Mouse (Mus musculus) embryonic fibroblast, embryonic 13.5 days (primary cell): ENCODE data around the gene Babam2. TPM values are rescaled to one million over a fixed set of nuclear protein-coding genes. Genes with fewer than 3 reads are reported as not detected.
A peak's percentile ranks its signal among the peaks of the same experiment; 100 is the strongest.
"Not testable (repeated sequence)": the region's sequence is repeated elsewhere in the genome, so short reads cannot be mapped to it uniquely, and the experiment has no call there.

Experiments
- H3K27ac ChIP-seq: 2 replicates; pipeline ENCODE4 v1.5.1; 2012; ENCODE audit warnings: low read length, control low read depth, inconsistent platforms; ENCODE audit not compliant: insufficient read depth
- H3K4me1 ChIP-seq: 2 replicates; pipeline ENCODE4 v1.6.1; 2011; ENCODE audit warnings: low read length; ENCODE audit not compliant: control insufficient read depth, insufficient read depth
- H3K4me3 ChIP-seq: 2 replicates; pipeline ENCODE4 v1.5.1; 2011; ENCODE audit warnings: mild to moderate bottlenecking, control low read depth, low read length; ENCODE audit not compliant: insufficient read depth
- CTCF ChIP-seq: IDR thresholded peaks from 2 replicates; pipeline ENCODE4 v1.5.1; 2011; ENCODE audit warnings: mild to moderate bottlenecking, control low read depth, low read length, moderate library complexity, borderline replicate concordance; ENCODE audit not compliant: insufficient read depth
- POLR2A ChIP-seq: IDR thresholded peaks from 2 replicates; pipeline ENCODE4 v1.6.1; 2011; ENCODE audit warnings: low read depth, mild to moderate bottlenecking, control low read depth, low read length, moderate library complexity
- polyA plus RNA-seq: library from polyadenylated mRNA; stranded (reverse); fragments of >200 nt; gene quantifications from 2 replicates; pipeline ENCODE4 v1.2.4, GENCODE M21; 2011; ENCODE audit warnings: low read depth; ENCODE audit not compliant: missing spikeins, insufficient read length

The Babam2 gene
- polyA plus RNA-seq, 1 experiment: 68.7 TPM

DNA sequence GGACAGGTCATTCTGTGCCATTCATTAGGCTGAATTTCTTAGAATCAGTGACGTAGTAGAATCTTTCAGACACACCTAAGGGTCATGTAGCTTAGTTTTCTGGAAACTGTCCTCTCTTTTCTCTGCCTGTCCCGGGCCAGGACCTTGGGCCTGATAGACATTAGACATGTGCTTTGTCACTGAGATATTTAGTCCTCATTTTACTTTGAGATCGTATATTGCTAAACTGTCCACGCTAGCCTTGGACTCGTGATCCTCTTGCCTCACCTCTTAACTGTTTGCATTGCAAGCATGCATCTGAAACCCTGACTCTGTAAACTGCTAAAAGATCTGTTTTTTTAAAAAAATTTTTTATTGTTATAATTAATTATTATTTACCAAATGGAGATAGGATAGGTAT, 74.0 kb downstream of the Babam2 start:
- no peak for TF ChIP-seq POLR2A
- no peak overlapping the region for H3K4me3 ChIP-seq
- no peaks in the 10 kb centered on the region for H3K4me1 ChIP-seq
- no peak overlapping the region for H3K27ac ChIP-seq

DNA sequence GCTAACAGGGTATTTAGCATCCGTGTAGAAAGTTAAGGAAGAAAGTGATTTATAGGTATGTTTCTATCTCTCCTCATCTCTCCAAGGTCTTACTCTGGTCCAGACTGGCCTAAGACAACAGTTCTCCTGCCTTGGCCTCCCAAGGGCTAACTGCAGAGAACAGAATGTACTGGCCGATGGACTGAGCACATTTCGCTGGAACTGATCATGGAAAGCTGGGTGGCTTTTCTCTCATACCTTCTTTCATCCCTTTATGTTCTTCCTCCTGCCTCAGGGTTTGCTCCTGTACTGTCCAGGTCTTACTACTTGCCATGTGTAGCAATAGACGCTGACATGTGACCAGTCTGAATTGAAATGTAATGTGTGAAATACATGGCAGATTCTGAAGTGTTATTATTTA, 74.4 kb downstream of the Babam2 start:
- TF ChIP-seq POLR2A (no peak), CTCF (no peak)

DNA sequence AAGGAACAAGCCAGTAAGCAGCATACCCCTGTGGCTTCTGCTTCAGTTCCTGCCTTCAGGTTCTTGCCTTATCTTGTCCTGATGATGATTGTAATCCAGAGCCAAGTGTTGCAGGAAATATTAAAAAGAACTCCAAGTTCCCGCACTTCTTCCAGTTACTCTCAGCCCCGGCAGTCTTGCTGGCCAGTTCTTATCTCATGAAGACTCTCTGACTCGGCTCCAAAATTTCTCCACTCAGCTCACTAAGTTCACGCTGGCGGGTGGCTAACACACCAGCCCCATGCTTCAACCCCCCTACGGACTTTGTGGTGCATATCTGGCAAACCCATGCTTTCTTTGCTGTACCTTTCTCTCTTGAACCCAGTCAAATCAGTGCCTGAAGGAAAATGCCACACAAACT, 77.5 kb downstream of the Babam2 start:
- no peaks in the 10 kb centered on the region for H3K4me1 ChIP-seq
- TF ChIP-seq POLR2A (no peak), CTCF (no peak)

More for the DNA sequence above, 74.4 kb downstream of the Babam2 start:
- Histone ChIP-seq H3K4me3 (no peak overlapping the region), H3K27ac (no peak overlapping the region), H3K4me1 (no peaks in the 10 kb centered on the region)

DNA sequence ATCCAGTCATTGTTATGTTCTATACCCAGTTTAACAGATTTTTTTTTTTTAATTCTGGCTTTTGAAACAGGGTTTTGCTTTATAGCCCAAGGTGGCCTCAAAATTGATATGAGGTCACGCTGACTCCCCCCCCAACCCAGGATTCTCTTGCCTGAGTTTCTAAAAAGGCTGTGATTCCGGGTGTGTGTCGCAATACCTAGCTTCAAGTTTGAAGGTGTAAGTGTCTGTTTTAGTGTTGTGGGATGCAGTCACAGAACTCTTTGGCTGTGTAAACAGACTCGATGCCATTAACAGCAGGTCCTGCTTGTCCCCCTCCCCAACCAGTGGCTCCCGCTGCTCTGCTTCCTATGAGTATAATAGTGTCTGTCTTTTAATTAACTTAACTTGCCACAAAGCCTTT, 84.1 kb downstream of the Babam2 start:
- no peak for TF ChIP-seq POLR2A
- TF ChIP-seq CTCF: no peak
- Histone ChIP-seq H3K4me3 (no peak overlapping the region), H3K4me1 (no peaks in the 10 kb centered on the region), H3K27ac (no peak overlapping the region)

More for the DNA sequence above, 77.5 kb downstream of the Babam2 start:
- Histone ChIP-seq H3K27ac (no peak overlapping the region), H3K4me3 (no peak overlapping the region)

DNA sequence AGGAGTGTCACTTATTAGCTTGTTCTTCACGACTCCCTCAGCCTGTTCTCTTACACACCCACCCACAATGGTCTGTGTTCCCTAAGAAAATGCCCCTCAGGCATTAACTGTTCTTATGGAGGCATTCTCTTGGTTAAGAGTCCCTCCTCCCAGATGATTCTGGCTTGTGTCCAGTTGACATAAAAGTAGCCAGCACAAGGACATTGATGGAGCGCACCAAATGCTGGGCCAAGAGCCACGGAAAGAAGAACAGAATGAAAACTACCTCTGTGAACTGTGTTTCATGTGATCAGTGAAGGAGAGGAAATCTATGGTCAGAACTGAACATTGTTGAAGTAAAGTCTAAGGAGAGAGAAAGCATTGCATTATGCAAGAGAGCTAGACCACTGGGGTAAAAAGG, 89.7 kb downstream of the Babam2 start:
- TF ChIP-seq CTCF (no peak), POLR2A (no peak)
- no peak overlapping the region for H3K27ac ChIP-seq
- peaks cover 3% of the 10 kb centered on the region; the same call in 1 of the 2 replicates for H3K4me1 ChIP-seq
- no peak overlapping the region for H3K4me3 ChIP-seq

DNA sequence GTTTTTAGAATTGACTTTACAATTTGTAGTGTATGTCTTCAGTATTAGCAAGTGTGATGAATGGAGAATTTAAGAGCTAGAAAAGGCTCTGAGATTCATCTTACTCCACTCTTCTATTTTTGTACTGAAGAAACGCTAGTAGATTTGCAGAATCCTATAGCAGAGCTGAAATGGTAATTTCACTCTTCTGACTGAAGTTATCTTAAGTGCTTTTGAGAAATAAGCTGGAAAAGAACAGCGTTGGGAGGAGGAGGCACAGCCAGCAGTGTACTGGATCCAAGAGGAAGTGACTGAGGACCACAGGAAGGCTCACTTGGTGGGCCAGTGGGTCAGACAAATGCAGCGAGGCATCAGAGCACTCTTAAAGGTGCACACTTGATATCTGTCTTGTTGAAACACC, 90.1 kb downstream of the Babam2 start:
- Histone ChIP-seq H3K4me3 (no peak overlapping the region), H3K27ac (no peak overlapping the region), H3K4me1 (peaks cover 3% of the 10 kb centered on the region; the same call in 1 of the 2 replicates)
- no peak for TF ChIP-seq CTCF
- no peak for TF ChIP-seq POLR2A

DNA sequence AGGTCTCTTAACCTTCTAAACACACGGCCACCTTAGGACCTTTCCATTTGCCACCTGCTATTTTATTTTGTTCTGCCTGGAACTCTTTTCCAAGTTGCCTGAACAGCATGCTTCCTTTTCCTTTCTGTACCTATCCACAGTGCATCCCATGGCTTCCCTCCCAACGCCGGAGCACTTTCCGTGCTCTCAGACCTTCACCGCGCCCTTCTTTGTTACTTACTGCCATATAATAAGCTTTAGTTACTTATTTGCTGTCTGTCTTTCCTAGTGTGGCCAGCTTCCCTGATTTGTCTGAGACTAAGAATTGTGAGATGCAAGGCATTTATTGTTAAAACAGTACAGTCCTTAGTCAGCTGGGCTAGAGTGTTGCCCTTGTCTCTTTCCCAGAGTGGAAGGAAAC, 94.9 kb downstream of the Babam2 start:
- H3K27ac ChIP-seq: peak overlapping the region; percentile 84
- no peak overlapping the region for H3K4me3 ChIP-seq
- TF ChIP-seq POLR2A (no peak), CTCF (no peak)
- H3K4me1 ChIP-seq: peaks cover 3% of the 10 kb centered on the region; the same call in 1 of the 2 replicates

DNA sequence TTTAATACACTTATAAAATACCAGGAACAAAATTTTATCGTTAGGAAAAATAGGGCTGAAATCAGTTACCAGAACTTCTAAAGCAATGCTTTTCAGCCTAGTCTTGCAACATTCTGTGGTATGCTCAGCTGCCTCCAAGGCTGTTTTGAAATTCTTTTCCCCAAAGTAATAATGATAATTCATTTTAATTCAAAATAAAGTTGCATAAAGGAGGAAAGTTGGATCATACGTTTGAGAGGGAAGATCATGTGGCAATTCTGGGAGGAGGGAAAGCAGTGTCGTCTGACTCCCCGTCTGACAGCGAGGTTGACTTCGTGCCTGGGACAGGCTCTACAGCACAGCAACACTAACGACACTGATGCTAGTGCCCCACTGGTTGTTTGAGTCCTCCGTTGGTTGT, 95.4 kb downstream of the Babam2 start:
- TF ChIP-seq CTCF (no peak), POLR2A (no peak)
- Histone ChIP-seq H3K4me3 (no peak overlapping the region), H3K27ac (peak overlapping the region; percentile 69), H3K4me1 (peaks cover 3% of the 10 kb centered on the region; the same call in 1 of the 2 replicates)

DNA sequence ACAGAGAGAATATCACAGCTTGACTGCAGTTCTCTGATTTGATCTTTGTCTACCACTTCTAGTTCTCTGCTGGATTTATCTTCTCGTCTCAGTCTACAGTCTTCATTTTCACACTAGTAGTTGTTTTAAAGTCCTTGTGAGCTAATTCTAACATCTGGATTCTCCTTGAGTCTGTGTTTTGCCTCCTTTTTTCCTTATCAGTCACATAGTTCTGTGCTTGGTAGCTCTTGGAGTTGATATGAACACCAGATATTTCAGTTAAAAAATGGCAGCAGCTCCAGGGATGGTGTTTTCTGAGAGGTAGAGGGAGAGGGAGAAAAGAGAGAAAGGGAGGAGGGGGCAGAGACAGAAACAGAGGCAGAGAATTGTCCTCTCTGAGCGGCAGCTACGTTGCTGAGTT, 97.9 kb downstream of the Babam2 start:
- no peak overlapping the region for H3K4me3 ChIP-seq
- no peaks in the 10 kb centered on the region; the same call in 1 of the 2 replicates for H3K4me1 ChIP-seq
- no peak overlapping the region for H3K27ac ChIP-seq
- TF ChIP-seq CTCF: no peak

DNA sequence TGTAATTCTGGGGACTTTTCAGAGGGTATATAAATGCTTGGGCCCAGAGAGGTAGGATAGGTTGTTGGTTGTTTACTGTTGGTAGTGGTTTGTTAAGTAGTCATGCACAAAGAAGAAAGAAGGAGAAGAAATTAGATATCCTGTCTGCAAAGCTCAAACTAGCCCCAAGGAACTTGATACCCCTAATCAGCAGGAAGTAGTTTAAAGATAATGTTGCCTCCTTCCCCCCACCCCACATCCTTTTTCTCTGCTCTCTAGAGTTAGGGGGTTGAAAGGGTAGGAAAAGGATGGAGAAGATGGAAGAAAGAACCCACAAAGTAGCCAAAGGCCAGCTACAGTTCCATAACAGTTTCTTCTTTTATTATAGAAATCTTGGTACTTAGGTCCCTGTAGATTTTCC, 99.5 kb downstream of the Babam2 start:
- no peaks in the 10 kb centered on the region; the same call in 1 of the 2 replicates for H3K4me1 ChIP-seq
- no peak overlapping the region for H3K27ac ChIP-seq
- H3K4me3 ChIP-seq: no peak overlapping the region
- no peak for TF ChIP-seq POLR2A
- TF ChIP-seq CTCF: no peak

DNA sequence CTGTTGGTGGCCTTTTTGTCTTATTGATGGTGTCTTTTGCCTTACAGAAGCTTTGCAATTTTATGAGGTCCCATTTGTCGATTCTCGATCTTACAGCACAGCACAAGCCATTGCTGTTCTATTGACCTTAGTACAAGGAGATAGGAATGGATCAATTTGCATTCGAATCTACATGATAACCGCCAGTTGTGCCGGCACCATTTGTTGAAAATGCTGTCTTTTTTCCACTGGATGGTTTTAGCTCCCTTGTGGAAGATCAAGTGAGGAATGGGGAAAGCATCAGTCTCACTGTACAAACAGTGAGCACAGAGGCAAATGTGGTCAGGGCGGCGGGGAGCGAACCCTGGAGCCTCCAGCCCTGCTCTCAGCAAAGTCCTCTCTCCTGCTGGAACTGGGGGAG, 106.7 kb downstream of the Babam2 start:
- not testable (repeated sequence) for H3K27ac ChIP-seq

More for the DNA sequence above, 106.7 kb downstream of the Babam2 start:
- H3K4me3 ChIP-seq, H3K4me1 ChIP-seq: not testable (repeated sequence)
